Mouse (Mus musculus): ENCODE measurements at regions not wholly inside any gene's neighbourhood (a gene's known extent, or its start where the extent isn't known, plus 50 kb on each side); places are given as distances from the start of the nearest gene placed in this dataset.

- DNase-seq (ENCODE audit: low spot score) = no peak
These were observed 60.4 kb upstream of the Cd83 start for GRCm38 (mm10) chr13:43724161-43724560.

- DNase-seq (ENCODE audit: low spot score) = peak; percentile 71
These were observed 58.9 kb upstream of the Cd83 start for GRCm38 (mm10) chr13:43725698-43726097.

DNA sequence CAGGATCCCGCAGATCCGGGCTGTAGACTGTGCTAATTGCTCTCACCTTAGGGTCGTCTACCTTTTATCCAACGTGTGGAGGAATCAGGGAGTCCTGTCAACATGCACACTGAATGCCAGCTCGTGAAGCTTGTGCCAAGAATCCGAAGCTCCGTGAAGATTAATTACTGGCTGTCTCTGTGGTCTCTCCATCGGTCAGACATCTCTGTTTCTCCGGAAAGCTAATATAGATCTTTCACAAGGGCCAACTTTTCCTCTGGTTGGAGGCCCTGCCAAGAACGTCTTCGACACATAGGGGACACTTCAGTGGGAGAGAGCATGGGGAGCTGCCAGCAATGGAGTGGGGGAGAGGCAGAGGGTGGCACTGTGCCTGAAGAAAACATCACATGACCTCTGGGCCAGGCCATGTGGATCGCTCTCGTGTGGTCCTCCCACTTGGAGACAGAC is 57.7 kb upstream of the Cd83 start:
- DNase-seq (ENCODE audit: low spot score) = no peak

- no peak for DNase-seq (ENCODE audit: low spot score)
These were observed 55.0 kb upstream of the Cd83 start for GRCm38 (mm10) chr13:43729617-43730016.

DNA sequence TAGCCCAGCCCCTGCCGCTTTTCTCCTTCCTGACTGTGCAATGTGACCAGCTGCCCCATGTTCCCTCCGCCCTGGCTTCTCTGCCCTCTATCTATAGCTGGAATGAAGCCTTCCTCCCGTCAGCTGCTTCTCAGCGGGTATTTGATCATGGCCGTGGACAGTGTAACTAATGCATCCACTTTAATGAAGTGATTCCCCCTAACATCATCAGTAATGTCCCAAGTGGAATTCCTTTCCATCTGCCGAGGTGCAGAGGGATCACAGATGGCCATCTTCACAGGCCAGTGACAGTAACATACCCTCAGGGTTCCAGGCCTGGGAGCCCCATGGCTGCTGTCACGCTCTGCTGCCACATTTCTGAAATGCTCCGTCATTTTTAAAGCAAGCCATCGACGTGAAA is 51.5 kb upstream of the Cd83 start:
- DNase-seq (ENCODE audit: low spot score) = no peak

DNA sequence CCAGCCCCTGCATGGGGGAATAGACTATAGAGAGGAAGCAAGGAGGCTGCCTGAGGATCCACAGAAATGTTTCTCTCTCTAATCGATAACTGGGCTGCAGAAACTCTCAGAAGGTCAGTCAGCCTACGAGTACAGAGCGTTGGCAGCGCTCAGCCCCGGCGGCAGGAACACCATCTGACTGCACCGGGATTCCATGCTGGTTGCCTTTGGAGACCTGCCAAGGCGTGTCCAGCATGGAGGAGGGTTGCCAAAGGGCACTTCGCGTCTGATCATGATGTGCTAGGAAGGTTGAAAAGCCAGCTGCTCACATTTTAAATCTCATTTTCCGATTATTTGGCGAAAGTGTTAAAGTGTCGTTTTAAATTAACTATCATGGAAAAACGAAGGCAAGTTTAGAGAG is 49.9 kb upstream of the Cd83 start:
- peak; percentile 44 for DNase-seq (ENCODE audit: low spot score)

Data from layer of hippocampus, adult 11-12 months (tissue).